Mouse (Mus musculus): ENCODE data around the gene Tmprss5. TPM values are rescaled to one million over a fixed set of nuclear protein-coding genes. Genes with fewer than 3 reads are reported as not detected.

The Tmprss5 gene
- polyA plus RNA-seq, 2 experiments, result 0.23 to 0.47 TPM

- Histone ChIP-seq H3K4me3 (replicated peaks; ENCODE audit: low read length) (peak within 1 kb of the TSS; percentile 87), H3K4me1 (ENCODE audit: control insufficient read depth, insufficient read depth, low read length) (peaks cover 9% of the 10 kb centered on the region), H3K27me3 (ENCODE audit: control insufficient read depth, insufficient read depth, low read length) (no peaks in the 10 kb centered on the region), H3K4me2 (replicated peaks; ENCODE audit: low read depth, low read length, severe bottlenecking) (peak within 1 kb of the TSS; percentile 61), H3K36me3 (ENCODE audit: control insufficient read depth, insufficient read depth, low read length) (peaks cover 25% of the 10 kb centered on the region), H3K9me3 (ENCODE audit: control insufficient read depth, low read length) (no peaks in the 10 kb centered on the region), H3K9ac (ENCODE audit: low read depth, low read length, severe bottlenecking) (peak within 1 kb of the TSS; percentile 88), H3K27ac (replicated peaks; ENCODE audit: low read depth, low read length) (peak within 1 kb of the TSS; percentile 69)
- peak; percentile 99 for DNase-seq (ENCODE audit: low spot score)
- WGBS, result under 1% methylated on average over 53 of the region's 53 CpGs
- peak; percentile 98 for ATAC-seq (ENCODE audit: low FRiP score, low read depth)
- peak; percentile 90; the same call in 1 of the 2 replicates for TF ChIP-seq POLR2A (IDR thresholded peaks at IDR 0.05; ENCODE audit: borderline replicate concordance, extremely low read depth, insufficient read depth, insufficient read length)
Observed at GRCm38 (mm10) chr9:49055333-49056205, 25.5 kb upstream of the Tmprss5 start, which contains the start of gene Zw10. Gene Zw10, plus strand, starts transcription at chr9:49055613.

GRCm38 (mm10) chr9:49076847-49077246 lies 4.2 kb upstream of the Tmprss5 start:
- no peaks in the 10 kb centered on the region for H3K4me1 ChIP-seq (ENCODE audit: control insufficient read depth, insufficient read depth, low read length)
- 96% methylated on average over 3 of the region's 3 CpGs for WGBS
- DNase-seq (ENCODE audit: low spot score) (no peak), ATAC-seq (ENCODE audit: low FRiP score, low read depth) (no peak)
- H3K36me3 ChIP-seq (ENCODE audit: control insufficient read depth, insufficient read depth, low read length), result peaks cover 83% of the 10 kb centered on the region
- H3K9ac ChIP-seq (ENCODE audit: low read depth, low read length, severe bottlenecking), result no peak overlapping the region
- H3K27me3 ChIP-seq (ENCODE audit: control insufficient read depth, insufficient read depth, low read length), result no peaks in the 10 kb centered on the region
- no peak overlapping the region for H3K27ac ChIP-seq (replicated peaks; ENCODE audit: low read depth, low read length)
- no peak overlapping the region for H3K4me3 ChIP-seq (replicated peaks; ENCODE audit: low read length)
- no peak for TF ChIP-seq POLR2A (IDR thresholded peaks at IDR 0.05; ENCODE audit: borderline replicate concordance, extremely low read depth, insufficient read depth, insufficient read length)
- H3K9me3 ChIP-seq (ENCODE audit: control insufficient read depth, low read length), result no peaks in the 10 kb centered on the region
- H3K4me2 ChIP-seq (replicated peaks; ENCODE audit: low read depth, low read length, severe bottlenecking), result no peak overlapping the region

GRCm38 (mm10) chr9:49081561-49081960 lies 501 bp downstream of the Tmprss5 start:
- ATAC-seq (ENCODE audit: low FRiP score, low read depth), result no peak
- no peaks in the 10 kb centered on the region for H3K4me1 ChIP-seq (ENCODE audit: control insufficient read depth, insufficient read depth, low read length)
- no peak overlapping the region for H3K4me3 ChIP-seq (replicated peaks; ENCODE audit: low read length)
- no peaks in the 10 kb centered on the region for H3K9me3 ChIP-seq (ENCODE audit: control insufficient read depth, low read length)
- no peak for TF ChIP-seq POLR2A (IDR thresholded peaks at IDR 0.05; ENCODE audit: borderline replicate concordance, extremely low read depth, insufficient read depth, insufficient read length)
- WGBS, result 13% methylated on average over 4 of the region's 4 CpGs
- no peak overlapping the region for H3K4me2 ChIP-seq (replicated peaks; ENCODE audit: low read depth, low read length, severe bottlenecking)
- no peak overlapping the region for H3K27ac ChIP-seq (replicated peaks; ENCODE audit: low read depth, low read length)
- H3K27me3 ChIP-seq (ENCODE audit: control insufficient read depth, insufficient read depth, low read length), result no peaks in the 10 kb centered on the region
- DNase-seq (ENCODE audit: low spot score), result peak; percentile 76
- H3K36me3 ChIP-seq (ENCODE audit: control insufficient read depth, insufficient read depth, low read length), result peaks cover 47% of the 10 kb centered on the region
- H3K9ac ChIP-seq (ENCODE audit: low read depth, low read length, severe bottlenecking), result no peak overlapping the region

GRCm38 (mm10) chr9:49087317-49087716 lies 6.3 kb downstream of the Tmprss5 start:
- Histone ChIP-seq H3K9ac (ENCODE audit: low read depth, low read length, severe bottlenecking) (no peak overlapping the region), H3K27me3 (ENCODE audit: control insufficient read depth, insufficient read depth, low read length) (no peaks in the 10 kb centered on the region), H3K9me3 (ENCODE audit: control insufficient read depth, low read length) (no peaks in the 10 kb centered on the region), H3K36me3 (ENCODE audit: control insufficient read depth, insufficient read depth, low read length) (0 out of 2 replicates have a peak, but pooled peaks cover 5% of the 10 kb centered on the region), H3K4me2 (replicated peaks; ENCODE audit: low read depth, low read length, severe bottlenecking) (no peak overlapping the region), H3K27ac (replicated peaks; ENCODE audit: low read depth, low read length) (no peak overlapping the region), H3K4me1 (ENCODE audit: control insufficient read depth, insufficient read depth, low read length) (no peaks in the 10 kb centered on the region), H3K4me3 (replicated peaks; ENCODE audit: low read length) (no peak overlapping the region)
- ATAC-seq (ENCODE audit: low FRiP score, low read depth), result no peak
- 42% methylated on average over 11 of the region's 11 CpGs for WGBS
- no peak for DNase-seq (ENCODE audit: low spot score)
- TF ChIP-seq POLR2A (IDR thresholded peaks at IDR 0.05; ENCODE audit: borderline replicate concordance, extremely low read depth, insufficient read depth, insufficient read length), result no peak

GRCm38 (mm10) chr9:49098871-49099270 lies 17.8 kb downstream of the Tmprss5 start:
- no peaks in the 10 kb centered on the region for H3K9me3 ChIP-seq (ENCODE audit: control insufficient read depth, low read length)
- DNase-seq (ENCODE audit: low spot score), result no peak
- no peak for TF ChIP-seq POLR2A (IDR thresholded peaks at IDR 0.05; ENCODE audit: borderline replicate concordance, extremely low read depth, insufficient read depth, insufficient read length)
- no peaks in the 10 kb centered on the region for H3K36me3 ChIP-seq (ENCODE audit: control insufficient read depth, insufficient read depth, low read length)
- no peak overlapping the region for H3K4me3 ChIP-seq (replicated peaks; ENCODE audit: low read length)
- 93% methylated on average over 3 of the region's 3 CpGs for WGBS
- no peak overlapping the region for H3K4me2 ChIP-seq (replicated peaks; ENCODE audit: low read depth, low read length, severe bottlenecking)
- H3K9ac ChIP-seq (ENCODE audit: low read depth, low read length, severe bottlenecking), result no peak overlapping the region
- no peaks in the 10 kb centered on the region for H3K27me3 ChIP-seq (ENCODE audit: control insufficient read depth, insufficient read depth, low read length)
- H3K27ac ChIP-seq (replicated peaks; ENCODE audit: low read depth, low read length), result no peak overlapping the region
- no peaks in the 10 kb centered on the region for H3K4me1 ChIP-seq (ENCODE audit: control insufficient read depth, insufficient read depth, low read length)
- ATAC-seq (ENCODE audit: low FRiP score, low read depth), result no peak
